Mouse (Mus musculus): ENCODE measurements around the gene Prr14. TPM values are rescaled to one million over a fixed set of nuclear protein-coding genes. Genes with fewer than 3 reads are reported as not detected.

Gene Prr14
- 97.0 and 102 TPM in 2 replicates for polyA plus RNA-seq (2012; ENCODE audit: low replicate concordance)

DNA sequence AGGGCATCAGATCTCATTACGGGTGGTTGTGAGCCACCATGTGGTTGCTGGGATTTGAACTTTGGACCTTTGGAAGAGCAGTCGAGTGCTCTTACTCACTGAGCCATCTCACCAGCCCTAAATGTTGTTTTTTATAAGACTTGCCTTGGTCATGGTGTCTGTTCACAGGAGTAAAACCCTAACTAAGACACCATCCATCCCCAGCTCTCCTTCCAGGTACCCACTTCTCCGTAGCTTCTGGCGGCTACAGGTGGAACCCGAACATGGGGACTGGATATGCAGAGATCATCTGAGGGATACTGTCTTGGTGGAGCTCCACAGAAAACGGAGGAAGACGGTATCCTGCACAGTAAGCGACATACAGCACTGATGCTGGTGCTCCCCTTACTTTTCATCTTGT, at the start of gene Prr14:
Prr14 (plus strand) TSS at position 301 of the 400 bp plus-strand sequence.

DNA sequence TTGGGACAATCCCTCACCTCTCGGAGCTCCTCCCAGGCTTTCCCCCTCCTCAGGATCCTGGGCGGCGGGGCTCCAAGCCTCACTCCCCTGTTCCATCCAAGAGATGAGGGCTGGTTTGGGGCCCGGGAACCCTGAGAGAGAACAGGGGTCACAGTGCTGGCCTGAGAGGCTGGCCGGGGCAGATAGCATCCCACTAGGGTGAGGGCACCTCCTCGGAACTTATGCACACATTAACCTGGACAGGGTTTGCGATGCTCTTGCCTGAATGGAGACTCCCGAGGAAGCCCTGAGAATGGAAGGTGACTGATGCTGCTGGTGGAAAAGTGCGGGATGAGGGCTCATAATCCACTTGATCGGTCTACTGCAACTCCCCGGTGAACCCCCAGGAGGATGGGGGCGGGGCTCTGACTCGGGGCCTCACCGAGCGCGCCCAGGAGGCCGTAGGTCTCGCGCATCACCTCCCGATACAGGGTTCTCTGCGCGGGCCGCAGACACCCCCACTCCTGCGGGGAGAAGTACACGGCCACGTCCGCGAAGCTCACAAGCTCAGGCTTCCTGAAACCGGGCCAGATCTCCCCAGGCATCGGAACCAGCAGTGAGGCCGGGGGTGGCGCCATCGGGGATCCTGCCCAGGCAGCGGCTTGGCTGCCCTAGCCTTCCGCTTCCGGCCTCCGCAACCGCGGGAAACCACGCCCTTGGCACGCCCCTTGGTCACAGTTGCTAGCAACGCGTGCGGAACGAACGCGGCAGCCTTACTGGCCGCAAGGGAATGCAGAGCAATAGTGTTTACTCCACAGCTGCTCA, 37.8 kb upstream of the Prr14 start, which contains the start of gene Zfp688:
Zfp688 (minus strand) TSS at position 681 of the 804 bp plus-strand sequence.

DNA sequence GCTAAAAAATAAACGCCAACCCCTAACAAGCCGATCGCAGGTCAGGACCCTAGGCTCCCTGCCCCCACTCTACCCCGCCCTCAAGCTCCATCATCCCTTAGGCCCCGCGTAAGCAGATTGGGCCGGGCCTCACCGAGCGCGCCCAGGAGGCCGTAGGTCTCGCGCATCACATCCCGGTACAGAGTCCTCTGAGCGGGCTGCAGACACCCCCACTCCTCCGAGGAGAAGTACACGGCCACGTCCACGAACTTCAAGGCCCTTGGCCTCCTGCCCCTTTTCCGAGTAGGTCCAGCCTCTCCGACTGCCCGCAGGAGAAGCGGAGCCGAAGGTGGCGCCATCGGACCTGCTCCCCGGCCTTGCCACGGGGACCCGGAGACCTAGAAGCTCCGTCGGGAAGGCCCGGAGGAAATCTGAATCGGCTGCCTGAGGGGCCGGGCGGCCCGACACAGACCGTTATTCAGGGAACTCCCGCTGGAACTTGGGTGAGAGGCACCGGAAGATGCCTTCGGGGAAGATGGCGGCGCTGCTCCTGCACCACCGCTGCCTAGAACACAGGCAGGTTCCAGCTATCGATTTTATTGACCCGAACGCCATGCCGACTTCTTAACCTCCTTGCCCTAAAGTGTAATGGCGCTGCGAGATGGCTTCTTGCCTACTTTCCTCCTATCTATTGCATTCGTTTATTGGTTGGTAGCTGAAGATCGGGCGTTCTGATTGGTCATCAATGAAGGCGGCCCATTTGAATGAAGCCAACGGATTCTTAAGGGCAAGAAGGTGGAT, 10.7 kb upstream of the Prr14 start, which contains the start of gene Zfp689:
Zfp689 (minus strand) TSS at position 638 of the 780 bp plus-strand sequence.

GRCm38 (mm10) chr7:127478635-127479317, 19.4 kb downstream of the Prr14 start, which contains the start of gene Fbrs:
Fbrs (plus strand) TSS chr7:127479199.

GRCm38 (mm10) chr7:127511808-127512230, 52.4 kb downstream of the Prr14 start, which contains the start of gene Srcap:
Srcap (plus strand) TSS chr7:127511983.

DNA sequence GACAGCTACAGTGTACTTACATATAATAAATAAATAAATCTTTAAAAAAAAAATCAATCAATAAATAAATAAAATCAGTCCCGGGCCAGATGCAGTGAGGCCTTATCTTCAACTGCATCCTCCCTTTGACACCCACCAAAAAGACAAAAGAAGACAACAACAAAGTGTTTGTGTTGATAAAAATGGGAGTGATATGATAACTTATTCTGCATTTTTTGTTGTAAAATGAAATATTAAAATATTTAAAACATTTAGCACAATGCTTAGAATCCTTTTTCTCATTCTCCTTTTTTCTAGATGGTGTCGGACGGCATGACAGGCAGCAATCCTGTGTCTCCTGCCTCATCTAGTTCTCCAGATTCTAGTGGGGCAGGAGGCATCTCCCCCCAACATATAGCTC, 59.9 kb downstream of the Prr14 start, which contains the start of gene Gm42715:
Gm42715 (plus strand) TSS at position 301 of the 400 bp plus-strand sequence.

Other genes starting within 250 kb of the Prr14 start
- gene Zfp553, start 226.6 kb upstream of the Prr14 start, polyA plus RNA-seq (2012; ENCODE audit: low replicate concordance), result 17.3 and 29.4 TPM in 2 replicates
- 439 and 604 TPM in 2 replicates for gene Sept1, start 226.5 kb upstream of the Prr14 start, polyA plus RNA-seq (2012; ENCODE audit: low replicate concordance)
- gene Zfp771, start 215.3 kb upstream of the Prr14 start, polyA plus RNA-seq (2012; ENCODE audit: low replicate concordance), result 141 and 154 TPM in 2 replicates
- 23.3 and 79.5 TPM in 2 replicates for gene Dctpp1, start 198.9 kb upstream of the Prr14 start, polyA plus RNA-seq (2012; ENCODE audit: low replicate concordance)
- gene Sephs2, start 185.6 kb upstream of the Prr14 start, polyA plus RNA-seq (2012; ENCODE audit: low replicate concordance), result 61.1 and 61.8 TPM in 2 replicates
- 8.1 and 8.8 TPM in 2 replicates for gene Itgal, start 163.4 kb upstream of the Prr14 start, polyA plus RNA-seq (2012; ENCODE audit: low replicate concordance)
- gene Zfp768, start 114.0 kb upstream of the Prr14 start, polyA plus RNA-seq (2012; ENCODE audit: low replicate concordance), result 5.9 and 11.1 TPM in 2 replicates
- 1.4 and 3.4 TPM in 2 replicates for gene Zfp747, start 83.6 kb upstream of the Prr14 start, polyA plus RNA-seq (2012; ENCODE audit: low replicate concordance)
- gene 9130019O22Rik, start 72.4 kb upstream of the Prr14 start, polyA plus RNA-seq (2012; ENCODE audit: low replicate concordance), result 0.37 and 0.74 TPM in 2 replicates
- gene E430018J23Rik, start 66.0 kb upstream of the Prr14 start, polyA plus RNA-seq (2012; ENCODE audit: low replicate concordance), result 1.5 and 2.1 TPM in 2 replicates
- 0.59 and 1.0 TPM in 2 replicates for gene Zfp764, start 52.8 kb upstream of the Prr14 start, polyA plus RNA-seq (2012; ENCODE audit: low replicate concordance)
- gene Zfp688, start 37.5 kb upstream of the Prr14 start, polyA plus RNA-seq (2012; ENCODE audit: low replicate concordance), result 18.8 and 19.7 TPM in 2 replicates
- 6.3 and 11.5 TPM in 2 replicates for gene Zfp689, start 10.5 kb upstream of the Prr14 start, polyA plus RNA-seq (2012; ENCODE audit: low replicate concordance)
- gene Fbrs, start 19.6 kb downstream of the Prr14 start, polyA plus RNA-seq (2012; ENCODE audit: low replicate concordance), result 513 and 735 TPM in 2 replicates
- 29.4 and 62.6 TPM in 2 replicates for gene Srcap, start 52.4 kb downstream of the Prr14 start, polyA plus RNA-seq (2012; ENCODE audit: low replicate concordance)
- gene Gm42715, start 60.0 kb downstream of the Prr14 start, polyA plus RNA-seq (2012; ENCODE audit: low replicate concordance), result 34.4 and 37.2 TPM in 2 replicates
- 0.52 and 7.1 TPM in 2 replicates for gene Tmem265, start 101.8 kb downstream of the Prr14 start, polyA plus RNA-seq (2012; ENCODE audit: low replicate concordance)
- gene Phkg2, start 113.7 kb downstream of the Prr14 start, polyA plus RNA-seq (2012; ENCODE audit: low replicate concordance), result 29.8 and 84.9 TPM in 2 replicates
- 5.4 and 6.0 TPM in 2 replicates for gene Ccdc189, start 129.0 kb downstream of the Prr14 start, polyA plus RNA-seq (2012; ENCODE audit: low replicate concordance)
- 43.2 and 55.3 TPM in 2 replicates for gene Rnf40, start 129.2 kb downstream of the Prr14 start, polyA plus RNA-seq (2012; ENCODE audit: low replicate concordance)
- 13.1 and 23.2 TPM in 2 replicates for gene Zfp629, start 156.2 kb downstream of the Prr14 start, polyA plus RNA-seq (2012; ENCODE audit: low replicate concordance)
- gene Bcl7c, start 249.3 kb downstream of the Prr14 start, polyA plus RNA-seq (2012; ENCODE audit: low replicate concordance), result 235 and 532 TPM in 2 replicates

Data from leukemia stem cell, adult 10-12 weeks (primary cell).